Mouse (Mus musculus) c-Kit-positive CD71-negative TER-119-negative erythroid progenitor cells, embryonic 14.5 days (primary cell): Measurements from ENCODE around the gene Ackr3.

ENCODE experiments used
- DNase-seq: peaks from one replicate; pipeline ENCODE4 v3.0.0-alpha.2; 2013; ENCODE audit warnings: low read depth

Gene Ackr3

DNA sequence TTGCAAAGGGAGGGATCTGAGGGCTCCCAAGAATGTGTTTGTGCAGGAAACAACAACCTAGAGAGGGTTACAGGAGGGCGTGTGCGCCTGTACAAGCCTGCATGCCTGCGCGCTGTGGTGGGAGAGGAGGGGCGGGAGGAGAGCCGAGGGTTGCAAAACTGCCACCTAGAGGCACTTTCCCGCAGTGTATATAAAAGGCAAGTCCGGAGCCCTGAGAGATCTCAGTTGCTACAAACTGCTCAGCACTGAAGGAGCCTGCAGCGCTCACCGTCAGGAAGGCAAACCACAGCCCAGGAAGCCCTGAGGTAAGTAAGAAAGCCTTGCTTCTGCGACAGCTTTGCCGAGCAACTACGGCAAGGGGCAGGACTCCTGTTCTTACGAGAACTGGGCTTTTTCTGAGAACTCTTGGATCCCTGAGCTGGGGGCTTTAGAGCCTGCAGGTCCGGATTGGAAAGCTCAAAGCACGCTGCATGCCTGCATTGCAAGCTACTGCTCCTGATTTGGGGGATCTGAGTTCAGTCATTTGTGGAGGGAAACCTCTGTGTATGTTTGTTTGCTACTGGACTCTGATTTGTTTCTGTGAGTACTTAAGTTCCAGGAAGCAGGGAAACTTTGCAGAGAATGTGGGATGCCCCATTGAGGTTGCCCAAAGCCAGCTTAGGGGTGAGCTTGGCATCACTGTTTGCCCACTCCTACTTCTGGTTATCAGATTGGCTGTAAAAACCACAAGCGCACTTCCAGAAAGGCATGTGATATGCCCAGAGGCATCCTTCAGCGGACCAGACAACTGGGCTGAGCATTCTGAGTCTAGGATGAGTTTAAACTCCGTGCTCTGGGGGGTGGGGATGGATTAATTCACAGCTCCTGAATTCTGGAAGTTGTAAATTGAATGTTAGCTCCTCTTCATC is at the start of gene Ackr3:
TSS of gene Ackr3 (plus strand) at position 198 of the 908 bp plus-strand sequence.
- DNase-seq = peak; percentile 50

GRCm38 (mm10) chr1:90156589-90156988 is 47.2 kb upstream of the Ackr3 start:
- no peak for DNase-seq

GRCm38 (mm10) chr1:90159927-90160326 is 43.9 kb upstream of the Ackr3 start:
- DNase-seq = no peak

DNA sequence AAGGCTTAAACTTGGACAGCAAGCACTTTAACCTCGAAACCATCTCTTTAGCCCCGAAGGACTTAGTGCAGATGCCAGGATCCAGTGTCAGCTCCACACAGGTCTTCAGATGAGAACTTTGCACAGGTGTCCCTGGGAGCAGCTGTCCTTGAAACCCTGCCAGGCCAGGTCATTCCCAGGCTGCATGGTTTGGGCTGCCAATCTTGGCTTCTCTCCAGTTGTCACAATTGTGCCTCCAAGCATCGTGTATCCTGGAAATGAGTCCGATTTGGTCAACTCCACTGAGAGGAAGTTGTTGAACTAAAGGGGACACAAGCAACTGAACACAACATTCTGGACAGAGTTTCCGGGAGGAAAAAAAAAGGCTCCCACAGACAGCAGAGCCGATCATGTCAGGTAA is 42.2 kb upstream of the Ackr3 start:
- DNase-seq = no peak

- DNase-seq = no peak
Observed at GRCm38 (mm10) chr1:90162379-90162857, 41.4 kb upstream of the Ackr3 start.

DNA sequence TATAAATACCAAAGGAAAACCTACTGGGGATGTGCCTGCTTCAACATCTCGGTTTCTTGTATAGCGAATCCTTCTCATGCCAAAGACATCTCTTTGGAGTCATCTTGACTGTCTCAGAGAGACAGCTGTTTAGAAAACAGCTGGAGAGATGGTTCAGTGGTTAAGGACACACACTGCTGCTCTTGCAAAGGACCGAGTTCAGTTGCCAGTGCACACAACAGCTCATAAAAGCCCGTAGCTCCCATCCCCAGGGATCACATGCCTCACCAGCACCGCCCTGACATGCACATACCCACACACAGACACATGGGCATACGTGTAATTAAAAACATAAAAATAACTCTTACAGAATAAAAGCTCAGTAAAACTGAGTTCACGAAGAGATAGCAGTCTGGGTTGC is 40.6 kb upstream of the Ackr3 start:
- no peak for DNase-seq

GRCm38 (mm10) chr1:90164319-90164718 is 39.5 kb upstream of the Ackr3 start:
- no peak for DNase-seq

GRCm38 (mm10) chr1:90174338-90174737 is 29.4 kb upstream of the Ackr3 start:
- no peak for DNase-seq

DNA sequence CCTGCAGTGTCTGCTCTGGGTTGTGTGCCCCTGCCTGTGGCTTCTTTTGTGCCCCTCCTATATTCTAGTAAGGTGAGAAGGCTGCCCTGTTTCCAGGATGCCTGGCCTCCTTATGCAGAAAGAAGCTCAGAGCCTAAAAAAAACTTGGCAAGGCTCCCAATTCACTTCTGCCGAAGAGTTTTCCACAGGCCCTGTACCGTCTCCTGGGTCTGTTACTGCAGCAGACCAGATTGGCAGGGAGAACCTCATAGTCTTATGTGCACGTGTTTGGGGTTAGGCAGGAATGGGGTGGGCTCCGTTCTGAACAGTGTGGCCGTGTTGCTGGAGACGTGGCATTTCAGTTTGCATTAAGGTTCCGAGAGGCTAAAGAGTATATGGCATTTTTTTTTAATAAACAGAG is 27.6 kb upstream of the Ackr3 start:
- no peak for DNase-seq

GRCm38 (mm10) chr1:90177565-90177964 is 26.2 kb upstream of the Ackr3 start:
- no peak for DNase-seq

- DNase-seq = no peak
Observed at GRCm38 (mm10) chr1:90177978-90178377, 25.8 kb upstream of the Ackr3 start.

GRCm38 (mm10) chr1:90180479-90180878 is 23.3 kb upstream of the Ackr3 start:
- no peak for DNase-seq

DNA sequence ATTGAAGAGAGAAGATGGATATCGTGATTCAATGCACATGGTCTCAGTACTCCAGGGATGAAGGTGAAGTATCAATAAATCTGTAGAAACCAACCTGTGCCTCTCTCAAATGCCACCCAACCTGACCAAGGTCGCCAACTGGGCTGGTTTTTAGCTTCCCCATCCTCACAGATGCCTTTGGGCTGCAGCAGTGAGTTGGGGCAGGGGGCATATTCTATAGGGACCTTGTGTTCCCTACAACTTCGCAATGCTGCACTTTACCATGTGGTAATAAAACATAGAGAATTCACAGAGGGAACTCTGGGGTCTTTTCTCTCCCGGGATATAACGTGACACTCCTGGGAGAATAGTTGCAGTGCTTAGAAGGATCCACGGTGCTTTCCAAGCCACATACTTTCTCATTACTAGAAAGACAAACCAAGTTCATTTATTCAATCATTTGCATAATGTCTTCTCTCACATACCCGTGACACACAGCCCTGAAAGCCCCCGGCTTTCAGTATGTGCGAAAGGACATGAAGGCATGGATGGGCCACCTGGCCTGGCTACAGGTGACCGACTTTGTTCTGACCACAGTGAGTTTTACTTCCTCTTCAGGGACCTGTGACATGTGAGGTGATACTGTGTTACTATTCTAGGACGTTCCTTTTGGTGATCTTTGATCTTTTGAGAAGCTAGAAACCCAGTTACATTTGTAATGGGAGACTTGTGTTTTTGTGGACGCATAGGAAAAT is 22.6 kb upstream of the Ackr3 start:
- no peak for DNase-seq

- no peak for DNase-seq
Observed at GRCm38 (mm10) chr1:90182521-90182920, 21.3 kb upstream of the Ackr3 start.

DNA sequence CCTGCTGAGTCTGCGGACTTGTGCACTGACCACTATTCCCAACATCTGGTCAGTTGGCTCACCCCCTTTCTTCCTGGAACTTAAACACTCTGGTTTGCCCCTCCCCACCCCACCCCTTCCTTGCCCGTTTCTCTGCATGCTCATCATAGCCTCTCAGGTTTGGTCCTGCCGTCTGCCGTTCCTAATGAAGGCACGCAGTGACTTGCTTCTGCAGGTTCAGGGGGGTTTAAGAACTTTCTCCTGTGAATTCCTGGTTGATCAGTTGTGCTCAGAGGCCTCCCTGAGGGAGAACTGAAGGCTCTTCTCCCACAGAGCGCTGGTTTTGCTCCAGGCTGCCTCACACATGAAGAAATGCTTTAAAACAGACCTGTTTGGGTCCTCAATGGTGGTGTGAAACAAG is 20.2 kb upstream of the Ackr3 start:
- no peak for DNase-seq

DNA sequence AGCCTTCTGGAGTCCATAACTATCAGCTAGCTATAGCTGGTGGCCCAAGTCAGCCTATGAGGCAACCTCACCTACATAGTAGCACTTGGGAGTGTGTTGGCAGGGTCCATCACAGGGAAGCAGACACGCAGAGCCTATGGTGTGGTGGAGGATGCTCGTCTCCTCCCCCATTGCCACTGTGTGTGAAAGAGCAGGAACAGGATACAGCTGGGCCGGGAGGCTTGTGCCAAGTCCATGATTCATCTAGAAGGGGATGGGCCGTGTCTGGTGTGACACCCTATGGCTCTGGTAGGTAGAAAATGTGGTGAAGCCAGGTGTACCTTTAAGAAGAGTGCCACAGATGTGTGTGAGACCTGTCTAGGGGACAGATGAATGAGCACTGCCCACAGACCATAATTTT is 17.6 kb upstream of the Ackr3 start:
- DNase-seq = no peak

DNA sequence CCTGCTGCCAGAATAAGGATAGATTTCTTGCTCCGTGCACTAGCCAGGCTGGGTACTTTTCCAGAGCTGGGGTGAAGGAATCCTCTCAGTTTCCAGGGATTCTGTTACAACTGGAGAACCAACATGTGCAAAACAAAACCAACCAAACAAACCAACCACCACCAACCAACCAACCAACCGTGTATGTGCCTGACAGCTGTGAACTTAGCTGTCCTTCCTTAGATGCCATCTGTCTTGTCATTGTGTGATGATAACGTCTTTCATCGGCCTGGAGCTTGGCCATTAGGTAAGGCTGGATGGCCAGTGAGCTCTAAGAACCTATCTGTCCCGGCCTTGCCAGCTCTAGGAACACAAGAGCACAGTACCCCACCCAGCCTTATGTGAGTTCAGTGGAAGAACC is 16.9 kb upstream of the Ackr3 start:
- no peak for DNase-seq

- no peak for DNase-seq
Observed at GRCm38 (mm10) chr1:90189046-90189445, 14.7 kb upstream of the Ackr3 start.

DNA sequence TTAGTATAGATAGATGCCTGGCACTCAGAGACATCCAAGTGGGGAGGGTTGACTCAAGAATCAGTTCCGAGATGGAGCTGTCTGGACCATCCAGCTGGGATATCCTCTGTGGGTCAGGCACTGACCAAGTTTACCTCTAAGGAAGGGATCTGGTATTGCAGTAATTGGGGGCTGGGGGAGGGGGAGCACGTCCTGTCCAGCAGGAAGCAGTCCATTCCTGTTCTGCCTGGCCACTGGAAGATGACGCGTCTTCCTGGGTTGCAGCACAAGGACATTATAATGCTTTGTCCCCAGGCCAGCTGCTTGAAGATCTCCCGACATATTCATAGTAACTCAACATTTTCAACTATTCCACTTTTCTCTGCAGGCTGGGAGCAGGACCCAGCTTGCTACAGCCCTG is 2.5 kb upstream of the Ackr3 start:
- no peak for DNase-seq

DNA sequence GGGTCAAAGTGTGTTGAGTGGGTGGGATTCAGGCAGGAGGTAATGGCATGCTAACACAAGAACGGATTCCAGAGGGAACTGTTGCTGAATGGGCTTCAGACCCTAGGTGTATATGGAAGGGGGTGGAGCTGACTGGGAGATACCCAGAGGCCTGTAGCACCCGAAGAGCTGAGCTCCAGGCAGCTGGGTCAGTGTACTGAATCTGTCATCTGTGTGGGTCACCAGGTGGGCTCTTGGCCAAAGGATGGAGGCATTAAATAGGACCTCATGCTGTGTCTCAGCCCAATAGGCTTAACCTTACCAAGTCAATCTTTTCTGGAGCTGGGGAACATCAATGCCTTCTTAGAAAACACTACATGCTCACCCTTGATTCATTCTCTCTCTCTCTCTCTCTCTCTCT is 2.1 kb upstream of the Ackr3 start:
- no peak for DNase-seq

- peak; percentile 40 for DNase-seq
Observed at GRCm38 (mm10) chr1:90202207-90202978, 1.4 kb upstream of the Ackr3 start.

- no peak for DNase-seq
Observed at GRCm38 (mm10) chr1:90203341-90203740, 439 bp upstream of the Ackr3 start.
